Comparison of ENCODE assay signal across 13 mouse cellular contexts in the genomic region with DNA sequence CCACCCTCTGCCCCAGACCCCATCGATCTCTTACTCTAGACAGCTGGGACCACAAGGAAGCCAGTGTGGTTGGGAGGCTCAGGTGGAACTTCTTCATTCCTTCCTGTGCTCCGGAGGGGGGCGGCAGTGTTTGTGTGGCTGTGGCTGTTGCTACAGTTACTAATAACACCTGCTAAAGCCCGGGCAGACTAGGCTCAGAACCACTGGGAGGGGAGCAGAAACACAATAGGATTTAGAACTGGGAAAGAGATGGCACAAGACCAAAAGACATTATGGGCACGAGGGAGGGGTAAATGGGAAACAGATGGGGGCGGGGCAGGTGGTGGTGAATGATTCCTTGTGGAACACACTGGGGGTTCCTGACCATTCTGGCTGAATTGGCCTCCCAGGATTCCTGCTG. TPM values are rescaled to one million over a fixed set of nuclear protein-coding genes. Genes with fewer than 3 reads are reported as not detected.
DNase-seq lines count a peak whose midpoint lies in the region; ATAC-seq lines count a peak whose summit lies in the region.
"Had no signal": no experiment of that assay in that cellular context is flagged by ENCODE, and none has a peak within 500 bp of the region (broad histone marks: within the 10 kb centered on the region; RNA-seq: fewer than 3 reads in every experiment).

No protein-coding gene starts in this region.

- intact Hi-C loops in left cerebral cortex, postnatal 4 days (cut with DNase I) = no loop called here

- no peak for ATAC-seq in CD4-positive, CD25-positive, alpha-beta regulatory T cell, adult 4 months
- ATAC-seq in megakaryocyte-erythroid progenitor cell, adult 5-6 weeks (replicated peaks; ENCODE audit: low FRiP score, low TSS enrichment, poor library complexity, severe bottlenecking) = no peak

- DNase-seq in CD4-positive, CD25-positive, alpha-beta regulatory T cell, adult 2 months (ENCODE audit: low read depth, low spot score) = peak; percentile 35
- DNase-seq in ovary, postnatal 14 days (ENCODE audit: low spot score) = peak; percentile 29
- no peak for DNase-seq in ovary, postnatal 10 days (ENCODE audit: low spot score)
- peak; percentile 54 for DNase-seq in lung, postnatal 10 days
- DNase-seq in heart, postnatal 4 days = no peak
- no peak for DNase-seq in left cerebral cortex, postnatal 4 days
- DNase-seq: cerebellum, postnatal 14 days; layer of hippocampus, adult 9-11 months; liver had no signal

RNA-seq across cellular contexts. Expression of gene Glrp1, which starts 47.4 kb away (rescaled TPM):
- polyA plus RNA-seq in CD4-positive, CD25-positive, alpha-beta regulatory T cell, adult 4 months (2017; shearing (Covaris generic)) = not detected
- not detected for total RNA-seq in heart, postnatal 4 days (2021)
- 1.7 TPM in 1 of 2 replicates, not detected in the other for total RNA-seq in megakaryocyte-erythroid progenitor cell, adult 5-6 weeks (2014; fragmentation: Nextera tagmentation)
- total RNA-seq in megakaryocyte-erythroid progenitor cell, adult 5-6 weeks (2017) = 0.23 and 1.6 TPM in 2 replicates
- total RNA-seq in left cerebral cortex, postnatal 4 days (2021) = not detected
- total RNA-seq: adrenal gland, postnatal 4 days had no signal
- polyA plus RNA-seq: midbrain, embryonic 12.5 days had no signal

RNA-seq across cellular contexts. Expression of gene Spp2, which starts 55.7 kb away (rescaled TPM):
- not detected for polyA plus RNA-seq in CD4-positive, CD25-positive, alpha-beta regulatory T cell, adult 4 months (2017; shearing (Covaris generic))
- total RNA-seq in heart, postnatal 4 days (2021) = not detected
- not detected in 2 replicates for total RNA-seq in megakaryocyte-erythroid progenitor cell, adult 5-6 weeks (2014; fragmentation: Nextera tagmentation)
- not detected in 2 replicates for total RNA-seq in megakaryocyte-erythroid progenitor cell, adult 5-6 weeks (2017)
- total RNA-seq in left cerebral cortex, postnatal 4 days (2021) = under 1 TPM in 1 of 2 experiments, not detected in 1; 0.70 TPM
- polyA plus RNA-seq: midbrain, embryonic 12.5 days had no signal

Comparison
In these comparisons a context has a peak if more than half of its experiments do, and no peak if none do; other contexts are left out.
1. DNase-seq: peak in CD4-positive, CD25-positive, alpha-beta regulatory T cell, adult 2 months (single experiment), ovary, postnatal 14 days (single experiment) and lung, postnatal 10 days (single experiment); none in ovary, postnatal 10 days (single experiment), heart, postnatal 4 days (single experiment) and left cerebral cortex, postnatal 4 days (single experiment).